Mouse (Mus musculus) gastrocnemius, adult 2 months (tissue): ENCODE measurements around the gene Cabcoco1. TPM values are rescaled to one million over a fixed set of nuclear protein-coding genes. Genes with fewer than 3 reads are reported as not detected.

ENCODE experiments used
- DNase-seq: peaks from one replicate; pipeline ENCODE4 v3.0.0; 2022
- H3K27ac ChIP-seq: fragments of 200-600 bp; 2 replicates; pipeline ENCODE4 v1.8.1; 2022; ENCODE audit warnings: mild to moderate bottlenecking
- H3K4me3 ChIP-seq: fragments of 200-600 bp; 2 replicates; pipeline ENCODE4 v1.8.1; 2022; ENCODE audit warnings: mild to moderate bottlenecking, moderate library complexity
- CTCF ChIP-seq: fragments of 200-600 bp; IDR thresholded peaks from 2 replicates; pipeline ENCODE4 v1.8.1; 2022; ENCODE audit warnings: antibody characterized with exemption, mild to moderate bottlenecking, moderate library complexity
- intact Hi-C: fragments of 180-260 bp; cut with DNase I; formaldehyde crosslinking; loops from one replicate; pipeline ENCODE4 v1.15.1; 2025
- total RNA-seq, 2 experiments: library from RNA; stranded (reverse); gene quantifications; 2 replicates each; pipeline ENCODE4 v1.2.3; 2021

The Cabcoco1 gene
- total RNA-seq, 2 experiments from 2014 or later: 0.33 to 0.78 TPM

DNA sequence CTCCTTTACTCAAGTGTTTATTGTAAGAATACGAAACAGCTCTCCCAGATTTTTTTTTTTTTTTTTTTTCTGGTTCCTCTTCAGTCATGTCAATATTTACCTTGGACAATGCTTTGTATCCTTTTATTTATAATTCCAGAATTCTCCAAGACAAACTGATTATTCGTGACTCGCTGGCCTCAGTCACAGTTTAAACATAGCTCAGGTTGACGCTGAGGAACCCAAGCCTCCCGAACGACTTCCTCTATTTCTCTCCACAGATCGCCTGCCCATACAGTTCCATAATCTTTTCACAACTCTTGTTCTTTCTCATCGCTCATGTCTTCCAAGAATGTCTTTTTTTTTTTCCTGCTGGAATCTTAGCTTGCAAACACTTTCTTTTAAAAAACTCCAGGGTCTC is 144.9 kb downstream of the Cabcoco1 start:
- intact Hi-C loops: no loop called here
- Histone ChIP-seq H3K4me3 (no peak overlapping the region), H3K27ac (no peak overlapping the region)
- no peak for TF ChIP-seq CTCF
- DNase-seq: no peak

GRCm38 (mm10) chr10:68396083-68396482 is 145.6 kb downstream of the Cabcoco1 start:
- no peak for DNase-seq
- no peak for TF ChIP-seq CTCF
- no peak overlapping the region for H3K4me3 ChIP-seq
- intact Hi-C loops: no loop called here
- no peak overlapping the region for H3K27ac ChIP-seq

GRCm38 (mm10) chr10:68391640-68392039 is 150.1 kb downstream of the Cabcoco1 start:
- intact Hi-C loops: no loop called here
- no peak for TF ChIP-seq CTCF
- no peak overlapping the region for H3K4me3 ChIP-seq
- no peak overlapping the region for H3K27ac ChIP-seq
- DNase-seq: no peak

DNA sequence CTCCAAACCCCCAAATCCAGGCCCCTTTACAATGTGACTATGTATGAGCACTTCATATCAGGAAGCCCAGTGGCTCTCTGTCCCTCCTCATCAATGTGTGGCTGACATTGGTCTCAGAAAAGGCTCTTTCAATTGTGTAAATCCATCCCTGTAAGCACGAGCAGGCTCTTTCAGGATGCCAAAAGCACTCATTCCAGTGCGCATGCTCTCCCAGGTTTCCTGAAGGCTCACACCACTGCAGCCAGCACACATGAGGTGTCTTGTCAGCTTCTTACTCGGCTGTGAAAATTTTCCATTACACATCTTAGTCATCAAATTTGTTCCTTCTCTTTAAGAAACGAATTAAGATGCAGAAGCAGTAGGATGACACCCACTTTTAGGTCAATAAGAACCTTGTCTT is 152.9 kb downstream of the Cabcoco1 start:
- no peak for TF ChIP-seq CTCF
- no peak for DNase-seq
- H3K27ac ChIP-seq: no peak overlapping the region
- H3K4me3 ChIP-seq: no peak overlapping the region
- intact Hi-C loops: no loop called here

DNA sequence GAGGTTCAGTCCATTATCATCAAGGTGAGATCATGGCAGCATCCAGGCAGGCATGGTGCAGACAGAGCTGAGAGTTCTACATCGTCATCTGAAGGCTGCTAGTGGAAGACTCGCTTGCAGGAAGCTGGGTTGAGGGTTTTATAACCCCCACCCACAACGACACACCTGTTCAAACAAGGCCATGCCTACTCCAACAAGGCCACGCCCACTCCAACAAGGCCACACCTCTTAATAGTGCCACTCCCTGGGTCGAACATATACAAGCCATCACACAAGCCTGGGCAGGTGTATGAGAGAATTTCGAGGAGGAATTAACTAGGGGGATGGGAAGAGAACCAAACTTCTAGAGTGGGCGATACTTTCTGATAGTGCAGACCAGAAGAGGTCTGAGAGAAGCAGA is 153.6 kb downstream of the Cabcoco1 start:
- intact Hi-C loops: no loop called here
- H3K27ac ChIP-seq: no peak overlapping the region
- no peak for TF ChIP-seq CTCF
- no peak overlapping the region for H3K4me3 ChIP-seq
- DNase-seq: no peak

Other genes starting within 250 kb of the Cabcoco1 start
- gene Tmem26, start 181.8 kb upstream of the Cabcoco1 start, total RNA-seq: under 1 TPM; 0.59 to 0.66 TPM